Mouse (Mus musculus) urinary bladder, postnatal 10 days (tissue): Measurements from ENCODE around the gene Prdm11.

Experiments
- DNase-seq: peaks from one replicate; pipeline ENCODE4 v3.0.0; 2022; ENCODE audit warnings: low spot score

Prdm11 gene

DNA sequence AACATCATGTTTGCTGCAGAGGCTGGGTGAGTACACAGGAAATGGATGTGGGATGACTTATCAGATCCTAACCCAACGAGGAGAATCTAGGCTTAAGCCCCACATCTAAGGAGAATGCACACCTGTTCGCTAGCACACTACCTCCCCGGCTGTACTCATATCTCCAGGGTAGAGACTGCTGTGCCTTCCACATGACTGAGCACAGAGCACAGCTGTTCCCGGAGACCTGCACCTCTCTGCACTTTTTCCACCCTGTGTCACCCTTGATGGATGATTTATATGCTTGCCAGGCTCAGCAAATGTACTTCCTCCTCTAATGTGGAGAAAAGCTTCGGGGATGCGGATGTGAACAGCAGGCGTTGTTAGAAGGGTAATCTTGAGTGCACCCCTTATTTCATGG is 114.9 kb downstream of the Prdm11 start:
- DNase-seq: no peak

DNA sequence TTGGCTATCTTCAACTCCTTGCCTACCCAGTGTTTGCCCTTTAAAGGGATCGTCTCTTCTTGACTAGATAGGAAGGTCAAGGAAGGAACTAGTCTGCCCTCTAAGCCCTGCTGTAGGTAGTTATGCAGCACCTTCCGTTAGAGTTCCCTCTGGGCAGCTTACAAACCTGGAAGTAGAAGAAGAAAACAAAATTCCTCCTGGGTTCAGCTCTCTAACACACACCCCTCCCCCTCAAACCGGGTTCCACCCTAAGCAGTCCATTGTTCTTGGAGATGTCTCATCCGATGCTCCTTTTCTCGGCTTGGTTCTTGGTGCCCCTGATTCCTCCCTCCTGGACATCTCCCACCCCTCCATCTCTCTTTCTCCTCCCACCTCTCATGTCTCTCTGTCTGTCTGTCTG is 116.3 kb downstream of the Prdm11 start:
- DNase-seq: no peak

DNA sequence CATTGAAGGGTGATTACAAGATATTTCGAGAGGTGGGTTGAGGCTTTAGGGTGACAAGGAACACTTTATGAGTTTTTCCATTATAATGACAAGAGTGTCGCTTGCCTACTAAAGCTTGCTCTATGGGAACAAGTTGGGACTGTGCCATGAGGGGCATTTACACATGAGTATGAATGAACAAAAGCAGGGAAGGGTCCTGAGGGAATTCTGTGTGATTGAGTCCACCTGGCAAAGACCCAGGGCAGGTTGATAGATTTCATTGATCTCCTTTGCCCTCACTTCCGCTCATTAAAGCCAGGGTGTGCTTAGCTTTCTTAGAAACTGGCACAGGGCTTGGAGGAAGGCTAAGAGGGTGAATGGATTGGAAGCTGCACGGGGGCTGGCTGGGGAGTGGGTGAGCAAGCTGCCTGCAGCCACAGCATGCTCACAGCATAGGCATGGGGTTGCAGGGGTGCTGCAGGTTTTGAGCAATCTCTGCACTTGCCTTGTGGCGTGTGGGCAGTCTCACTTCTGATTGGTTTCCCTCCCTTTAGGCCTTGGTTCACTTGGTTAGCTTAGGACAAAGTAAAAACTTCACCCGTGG is 121.2 kb downstream of the Prdm11 start:
- no peak for DNase-seq

DNA sequence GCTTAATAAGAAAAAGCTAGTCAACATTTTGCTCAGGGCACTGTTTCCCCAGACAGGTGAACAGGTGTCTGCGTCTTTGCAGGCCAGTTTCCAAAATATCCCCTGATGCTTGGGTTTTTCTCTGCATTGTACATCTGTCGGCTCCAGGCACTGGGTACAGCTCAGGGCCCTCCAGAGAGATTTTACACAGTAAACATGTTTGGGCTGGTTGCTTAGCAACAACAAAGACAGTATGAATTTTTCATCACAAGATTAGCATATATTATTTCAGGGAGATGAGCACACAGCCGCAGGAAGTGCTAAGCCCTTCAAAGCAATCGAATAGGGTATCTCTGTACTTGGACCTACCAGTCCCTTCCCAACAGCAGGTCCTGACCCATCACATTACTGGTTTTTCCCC is 125.3 kb downstream of the Prdm11 start:
- no peak for DNase-seq

DNA sequence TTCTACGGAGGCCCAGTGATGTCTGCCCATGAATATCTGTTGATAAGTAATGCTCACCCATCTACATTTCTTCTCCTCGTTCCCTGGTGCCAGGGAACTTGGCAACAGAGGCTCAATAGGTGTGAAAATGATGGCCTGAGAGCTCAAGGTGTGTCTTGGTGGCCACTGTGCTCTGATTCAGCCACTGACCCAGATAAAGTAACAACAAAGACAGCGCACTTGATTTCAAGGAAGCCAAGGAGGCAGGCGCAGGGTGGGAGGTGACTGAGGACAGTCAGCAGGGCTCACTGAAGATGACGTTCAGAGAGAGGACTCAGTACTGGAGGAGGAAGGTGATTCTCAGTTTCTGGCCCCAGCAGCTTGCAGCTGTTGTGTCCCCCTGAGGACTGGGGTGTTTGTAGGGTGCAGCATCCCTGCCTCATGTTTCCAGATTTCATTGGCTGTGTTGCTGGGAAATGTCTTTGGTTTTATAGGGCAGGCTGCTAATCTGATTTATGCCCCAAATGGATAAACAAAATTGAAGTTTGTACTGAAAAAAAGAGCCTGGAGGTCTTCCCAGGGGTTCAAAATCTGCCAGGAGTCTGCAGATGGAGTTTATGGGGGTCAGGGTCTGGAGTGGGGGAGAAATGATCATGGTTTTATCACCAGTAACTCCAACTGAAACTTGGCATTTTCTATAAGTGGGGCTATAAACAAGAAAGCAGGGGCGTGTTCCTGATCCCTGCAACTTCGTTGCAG is 128.4 kb downstream of the Prdm11 start:
- no peak for DNase-seq

DNA sequence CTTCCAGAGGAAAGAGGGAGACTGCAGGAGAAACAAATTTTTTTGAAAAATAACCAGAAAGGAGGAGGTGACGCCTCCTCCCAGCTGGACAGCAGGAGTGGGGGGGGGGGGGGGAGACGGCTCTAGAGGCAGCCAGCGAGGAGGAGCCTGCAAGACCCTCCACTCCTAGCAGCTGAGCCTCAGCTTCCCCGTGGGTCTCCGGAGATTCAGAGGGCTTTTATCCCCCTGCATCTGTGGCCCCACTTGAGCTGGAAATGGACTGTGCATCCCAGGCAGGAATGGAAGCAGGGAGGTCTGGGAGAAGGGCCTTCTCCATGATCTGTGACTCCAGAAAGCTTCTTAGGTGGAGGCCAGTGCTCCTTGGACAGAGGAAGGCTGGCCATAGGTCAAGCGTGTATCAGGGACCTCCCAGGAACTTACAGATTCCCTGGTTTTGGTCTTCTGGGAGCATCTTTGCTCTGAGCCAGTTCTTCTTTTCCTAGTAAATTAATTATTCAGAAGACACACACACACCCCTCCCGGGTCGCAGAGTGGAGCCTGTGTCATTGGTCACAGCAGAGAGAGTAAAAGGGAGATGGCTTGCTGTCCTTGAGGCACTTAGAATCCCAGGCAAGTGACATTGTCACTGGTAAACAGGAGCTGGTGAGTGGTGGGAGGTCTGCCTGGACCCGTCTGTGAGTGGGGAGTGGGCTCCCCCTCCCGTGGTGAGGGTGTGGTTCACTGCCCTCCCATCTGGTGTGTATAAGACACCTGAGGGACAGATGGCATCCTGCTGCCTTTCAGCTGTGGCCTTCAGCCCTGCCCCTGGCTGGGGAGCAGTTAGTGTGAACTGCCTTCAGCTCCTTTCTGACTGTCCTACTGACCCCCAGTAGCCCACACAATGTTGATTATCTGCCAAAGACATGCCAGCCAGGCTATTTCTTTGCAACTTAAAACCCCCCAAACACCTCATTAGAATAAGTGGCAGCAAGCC is 130.0 kb downstream of the Prdm11 start:
- no peak for DNase-seq
